Mouse (Mus musculus): ENCODE measurements at regions not wholly inside any gene's neighbourhood (a gene's known extent, or its start where the extent isn't known, plus 50 kb on each side); places are given as distances from the start of the nearest gene placed in this dataset.

- Histone ChIP-seq H3K79me2 (ENCODE audit: control insufficient read depth, insufficient read depth) (no peaks in the 10 kb centered on the region), H3K27me3 (ENCODE audit: control insufficient read depth, insufficient read depth, insufficient read length) (peaks cover 7% of the 10 kb centered on the region)
- TF ChIP-seq CEBPB (IDR thresholded peaks at IDR 0.05; ENCODE audit: insufficient read depth, poor library complexity, severe bottlenecking) (no peak), SRF (IDR thresholded peaks at IDR 0.05; ENCODE audit: control insufficient read depth, insufficient read length, low read depth) (no peak), MAX (IDR thresholded peaks at IDR 0.05; ENCODE audit: low read depth) (no peak), POLR2AphosphoS2 (IDR thresholded peaks at IDR 0.05; ENCODE audit: insufficient read length, low read depth) (no peak)
These were observed 81.5 kb downstream of the Kcna5 start for GRCm38 (mm10) chr6:126453751-126454150.

GRCm38 (mm10) chr6:126445519-126445918, 89.7 kb downstream of the Kcna5 start:
- H3K27me3 ChIP-seq (ENCODE audit: control insufficient read depth, insufficient read depth, insufficient read length) = peaks cover 7% of the 10 kb centered on the region
- H3K79me2 ChIP-seq (ENCODE audit: control insufficient read depth, insufficient read depth) = no peaks in the 10 kb centered on the region
- no peak for TF ChIP-seq MAX (IDR thresholded peaks at IDR 0.05; ENCODE audit: low read depth)
- TF ChIP-seq E2F4 (IDR thresholded peaks at IDR 0.05; ENCODE audit: insufficient read depth) = no peak
- no peak for TF ChIP-seq MYOG (IDR thresholded peaks at IDR 0.05; ENCODE audit: control insufficient read depth in 1 of 3, insufficient read depth in 1 of 3, insufficient read length in 2 of 3, low read depth in 2 of 3)
- no peak for TF ChIP-seq SRF (IDR thresholded peaks at IDR 0.05; ENCODE audit: control insufficient read depth, insufficient read length, low read depth)
- no peak for TF ChIP-seq USF1 (IDR thresholded peaks at IDR 0.05; ENCODE audit: low read depth)
- no peak for TF ChIP-seq POLR2A (IDR thresholded peaks at IDR 0.05; ENCODE audit: insufficient read length, low read depth)
- no peak for TF ChIP-seq REST (IDR thresholded peaks at IDR 0.05; ENCODE audit: insufficient read depth, insufficient read length)
- TF ChIP-seq TCF3 (IDR thresholded peaks at IDR 0.05; ENCODE audit: insufficient read length, low read depth) = no peak
- H3ac ChIP-seq (ENCODE audit: control insufficient read depth, insufficient read length) = no peak overlapping the region
- H3K4me2 ChIP-seq (ENCODE audit: low read depth) = no peak overlapping the region
- H3K36me3 ChIP-seq (ENCODE audit: control insufficient read depth, insufficient read depth) = no peaks in the 10 kb centered on the region
- no peak overlapping the region for H3K4me3 ChIP-seq

More at GRCm38 (mm10) chr6:126453751-126454150, 81.5 kb downstream of the Kcna5 start:
- Histone ChIP-seq H3K36me3 (ENCODE audit: control insufficient read depth, insufficient read depth) (no peaks in the 10 kb centered on the region), H3K4me3 (no peak overlapping the region), H3K4me2 (ENCODE audit: low read depth) (no peak overlapping the region), H3ac (ENCODE audit: control insufficient read depth, insufficient read length) (no peak overlapping the region)

GRCm38 (mm10) chr6:126440254-126440653, 95.0 kb downstream of the Kcna5 start:
- Histone ChIP-seq H3K27me3 (ENCODE audit: control insufficient read depth, insufficient read depth, insufficient read length) (no peaks in the 10 kb centered on the region), H3ac (ENCODE audit: control insufficient read depth, insufficient read length) (no peak overlapping the region), H3K4me2 (ENCODE audit: low read depth) (no peak overlapping the region), H3K4me3 (no peak overlapping the region), H3K36me3 (ENCODE audit: control insufficient read depth, insufficient read depth) (no peaks in the 10 kb centered on the region), H3K79me2 (ENCODE audit: control insufficient read depth, insufficient read depth) (no peaks in the 10 kb centered on the region)
- TF ChIP-seq TCF12 (IDR thresholded peaks at IDR 0.05; ENCODE audit: insufficient read depth, poor library complexity, severe bottlenecking) = no peak
- no peak for TF ChIP-seq MAX (IDR thresholded peaks at IDR 0.05; ENCODE audit: low read depth)
- no peak for TF ChIP-seq POLR2A (IDR thresholded peaks at IDR 0.05; ENCODE audit: insufficient read length, low read depth)
- TF ChIP-seq REST (IDR thresholded peaks at IDR 0.05; ENCODE audit: insufficient read depth, insufficient read length) = no peak
- TF ChIP-seq USF1 (IDR thresholded peaks at IDR 0.05; ENCODE audit: low read depth) = no peak
- TF ChIP-seq SRF (IDR thresholded peaks at IDR 0.05; ENCODE audit: control insufficient read depth, insufficient read length, low read depth) = no peak
- no peak for TF ChIP-seq TCF3 (IDR thresholded peaks at IDR 0.05; ENCODE audit: insufficient read length, low read depth)
- no peak for TF ChIP-seq CEBPB (IDR thresholded peaks at IDR 0.05; ENCODE audit: insufficient read depth, poor library complexity, severe bottlenecking)
- TF ChIP-seq POLR2AphosphoS2 (IDR thresholded peaks at IDR 0.05; ENCODE audit: insufficient read length, low read depth) = no peak
- no peak for TF ChIP-seq MYOG (IDR thresholded peaks at IDR 0.05; ENCODE audit: control insufficient read depth in 1 of 3, insufficient read depth in 1 of 3, insufficient read length in 2 of 3, low read depth in 2 of 3)
- TF ChIP-seq MYOD1 (IDR thresholded peaks at IDR 0.05; ENCODE audit: control insufficient read depth in 1 of 3, insufficient read length in 2 of 3, low read depth in 2 of 3) = no peak
- TF ChIP-seq E2F4 (IDR thresholded peaks at IDR 0.05; ENCODE audit: insufficient read depth) = no peak

DNA sequence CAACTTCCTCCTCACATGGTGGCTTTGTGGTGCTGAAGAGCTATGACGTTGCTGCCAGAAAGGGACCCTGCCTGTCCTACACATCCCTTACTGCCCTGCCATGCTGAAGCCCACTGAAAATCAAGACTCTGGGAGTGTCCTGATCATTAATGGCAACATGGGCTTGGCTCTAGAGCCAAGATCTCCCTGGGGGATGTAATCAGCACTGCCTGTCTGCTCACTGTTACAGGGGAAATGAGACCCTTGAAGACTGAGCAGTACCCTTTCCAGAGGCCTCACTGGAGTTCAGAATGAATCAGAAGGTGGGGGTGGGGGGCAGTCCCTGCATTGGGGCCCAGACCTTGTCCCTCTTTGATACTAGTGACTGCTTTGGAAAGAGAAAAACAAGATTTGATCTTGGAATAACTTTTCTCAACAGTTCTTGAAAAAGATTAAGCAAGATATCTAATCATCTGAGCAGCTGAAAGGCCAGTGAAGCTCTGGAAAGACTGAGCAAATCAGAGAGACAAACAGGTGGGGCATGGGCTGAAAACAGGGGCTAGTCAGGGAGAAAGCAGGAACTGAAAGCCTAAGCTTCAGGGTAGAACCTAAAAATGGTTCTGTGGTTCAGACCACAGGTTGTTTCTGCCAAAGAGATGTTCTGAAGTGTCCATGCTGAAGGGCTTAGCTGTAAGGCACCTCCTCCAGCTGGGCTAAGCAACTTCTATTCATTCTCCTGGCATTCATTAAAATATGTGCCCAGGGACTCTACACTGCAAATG, 97.1 kb downstream of the Kcna5 start:
- TF ChIP-seq MYOG (IDR thresholded peaks at IDR 0.05; ENCODE audit: control insufficient read depth in 1 of 3, insufficient read depth in 1 of 3, insufficient read length in 2 of 3, low read depth in 2 of 3) (no peak), CEBPB (IDR thresholded peaks at IDR 0.05; ENCODE audit: insufficient read depth, poor library complexity, severe bottlenecking) (no peak), MAX (IDR thresholded peaks at IDR 0.05; ENCODE audit: low read depth) (no peak), SRF (IDR thresholded peaks at IDR 0.05; ENCODE audit: control insufficient read depth, insufficient read length, low read depth) (no peak), USF1 (IDR thresholded peaks at IDR 0.05; ENCODE audit: low read depth) (no peak), TCF12 (IDR thresholded peaks at IDR 0.05; ENCODE audit: insufficient read depth, poor library complexity, severe bottlenecking) (no peak), TCF3 (IDR thresholded peaks at IDR 0.05; ENCODE audit: insufficient read length, low read depth) (no peak), REST (IDR thresholded peaks at IDR 0.05; ENCODE audit: insufficient read depth, insufficient read length) (no peak), MYOD1 (IDR thresholded peaks at IDR 0.05; ENCODE audit: control insufficient read depth in 1 of 3, insufficient read length in 2 of 3, low read depth in 2 of 3) (no peak)
- no peak overlapping the region for H3K4me2 ChIP-seq (ENCODE audit: low read depth)

DNA sequence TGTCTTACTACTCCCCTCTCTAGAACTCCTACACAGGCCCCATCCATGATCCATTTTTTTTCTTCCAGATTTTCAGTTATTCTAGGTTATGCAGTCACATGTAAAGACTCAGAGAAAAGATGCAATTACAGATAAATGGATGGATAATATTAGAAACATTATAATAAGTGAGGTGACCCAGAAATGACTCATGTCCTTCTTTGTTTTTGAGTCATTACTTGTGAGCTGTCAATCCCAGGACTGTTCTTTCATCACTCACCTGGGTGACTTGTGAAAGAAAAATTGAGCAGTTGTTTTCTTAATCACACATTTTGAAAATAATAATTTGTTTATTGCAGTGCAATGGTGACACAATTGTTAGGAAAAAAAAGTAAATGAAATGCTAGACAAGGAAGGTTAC, 108.0 kb downstream of the Kcna5 start:
- Histone ChIP-seq H3K79me2 (ENCODE audit: control insufficient read depth, insufficient read depth) (no peaks in the 10 kb centered on the region), H3K4me3 (no peak overlapping the region), H3K27me3 (ENCODE audit: control insufficient read depth, insufficient read depth, insufficient read length) (no peaks in the 10 kb centered on the region), H3K36me3 (ENCODE audit: control insufficient read depth, insufficient read depth) (no peaks in the 10 kb centered on the region), H3K4me2 (ENCODE audit: low read depth) (no peak overlapping the region), H3ac (ENCODE audit: control insufficient read depth, insufficient read length) (no peak overlapping the region)
- no peak for TF ChIP-seq E2F4 (IDR thresholded peaks at IDR 0.05; ENCODE audit: insufficient read depth)
- TF ChIP-seq SRF (IDR thresholded peaks at IDR 0.05; ENCODE audit: control insufficient read depth, insufficient read length, low read depth) = no peak
- no peak for TF ChIP-seq TCF3 (IDR thresholded peaks at IDR 0.05; ENCODE audit: insufficient read length, low read depth)

More for the DNA sequence above, 97.1 kb downstream of the Kcna5 start:
- H3K79me2 ChIP-seq (ENCODE audit: control insufficient read depth, insufficient read depth) = no peaks in the 10 kb centered on the region
- no peak overlapping the region for H3ac ChIP-seq (ENCODE audit: control insufficient read depth, insufficient read length)
- H3K27me3 ChIP-seq (ENCODE audit: control insufficient read depth, insufficient read depth, insufficient read length) = no peaks in the 10 kb centered on the region
- no peak overlapping the region for H3K4me3 ChIP-seq
- H3K36me3 ChIP-seq (ENCODE audit: control insufficient read depth, insufficient read depth) = no peaks in the 10 kb centered on the region

All from myocyte (in vitro differentiated cells).